Mouse (Mus musculus) E14TG2a.4 (cell line): ENCODE results near the gene Hfe2.

ENCODE experiments used
- CTCF ChIP-seq: conservative IDR thresholded peaks from 2 replicates; pipeline ENCODE4 v1.5.1; 2014; ENCODE audit warnings: low read length
- NANOG ChIP-seq: IDR thresholded peaks from 2 replicates; pipeline ENCODE4 v1.6.1; 2014; ENCODE audit warnings: borderline replicate concordance, low read length, mixed read lengths

DNA sequence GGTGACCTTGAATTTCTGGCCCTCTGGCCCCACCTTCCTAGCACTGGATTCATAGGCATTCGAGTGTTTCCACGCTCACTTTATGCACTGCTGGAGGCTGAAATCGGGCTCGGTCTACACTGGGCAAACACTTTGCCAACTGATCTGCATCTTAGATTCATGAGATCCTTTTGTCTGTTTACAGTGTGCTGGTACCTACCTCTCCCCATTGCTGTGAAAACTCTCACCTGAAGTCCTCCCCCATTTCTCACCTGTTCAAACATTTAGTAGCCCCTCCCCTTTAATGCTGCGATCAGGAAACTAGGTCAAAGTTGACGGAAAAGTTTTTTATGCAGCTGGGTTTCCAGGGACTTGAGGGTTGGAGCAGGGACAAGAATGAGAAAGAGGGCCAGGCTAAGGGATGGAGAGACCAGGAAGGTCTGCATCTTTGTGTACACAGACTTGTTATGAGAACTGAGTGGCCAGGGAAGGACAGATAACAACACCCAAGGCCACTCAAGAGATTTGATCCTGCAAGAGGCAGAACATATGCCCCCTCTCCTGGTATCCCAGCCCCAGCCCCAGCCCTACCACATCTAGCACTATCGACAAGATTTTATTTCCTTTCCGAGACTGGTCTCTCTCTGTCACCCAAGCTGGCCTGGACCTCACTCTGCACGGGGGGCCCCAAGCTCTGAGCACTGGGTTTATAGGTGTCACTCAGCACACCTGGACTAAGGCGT, 39.1 kb downstream of the Hfe2 start:
- TF ChIP-seq CTCF, result no peak
- 0 out of 2 replicates have a peak, but pooled peaks have one; percentile 9 for TF ChIP-seq NANOG
